Mouse (Mus musculus): ENCODE results near the gene Calhm5.

DNA sequence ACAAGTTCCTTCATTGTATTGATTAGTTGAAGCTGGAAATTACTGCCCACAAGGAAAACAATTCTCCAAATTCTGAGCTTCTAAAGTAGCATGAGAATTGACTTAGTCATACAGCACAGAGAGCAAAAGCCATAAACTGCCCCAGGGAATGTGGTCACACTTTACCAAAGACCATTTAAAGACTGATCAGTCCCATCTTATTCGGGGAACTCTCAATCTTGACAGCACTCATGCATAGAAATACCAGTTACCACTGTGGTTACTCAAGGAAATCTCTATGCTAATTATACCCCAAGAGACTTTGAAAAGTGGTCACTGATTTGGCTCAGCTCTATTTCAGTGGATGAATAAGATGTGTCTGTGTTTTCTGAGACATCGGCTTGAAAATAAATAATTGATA is 1.2 kb downstream of the Calhm5 start:
- TF ChIP-seq TAL1 (IDR thresholded peaks at IDR 0.05; ENCODE audit: low read length), result no peak
- TF ChIP-seq GATA1 (IDR thresholded peaks at IDR 0.05; ENCODE audit: low read length), result no peak

All from erythroblast, embryonic 14.5 days (primary cell).